In the genomic region with DNA sequence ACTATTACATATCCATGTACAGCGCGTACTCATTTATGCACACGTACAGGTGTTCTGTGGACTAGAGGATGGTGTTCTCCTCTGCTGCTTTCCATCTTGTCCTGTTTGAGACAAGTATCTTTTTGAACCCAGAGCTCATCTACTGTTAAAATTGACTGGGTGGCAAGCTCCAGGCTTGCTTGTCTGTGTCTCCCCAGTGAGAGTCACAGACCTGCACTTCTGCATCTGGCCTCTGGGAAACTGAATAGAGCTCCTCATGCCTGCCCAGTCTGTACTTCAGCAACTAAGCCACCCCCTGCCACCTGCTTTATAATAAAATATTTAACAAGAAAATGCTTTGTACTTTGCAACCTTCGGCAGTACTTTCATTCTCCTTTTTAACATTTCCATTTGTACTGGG, we compare ENCODE assay signal across 14 mouse cellular contexts. TPM values are rescaled to one million over a fixed set of nuclear protein-coding genes. Genes with fewer than 3 reads are reported as not detected.
DNase-seq lines count a peak whose midpoint lies in the region; ATAC-seq and TF ChIP-seq lines count a peak whose summit lies in the region.
"Had no signal": no experiment of that assay in that cellular context is flagged by ENCODE, and none has a peak within 500 bp of the region (broad histone marks: within the 10 kb centered on the region; RNA-seq: fewer than 3 reads in every experiment).

No protein-coding gene starts in this region.

- no peaks in the 10 kb centered on the region for H3K9me3 ChIP-seq in kidney, postnatal 0 days (replicated peaks; ENCODE audit: low read length)
- H3K9me3 ChIP-seq: G1E; hindbrain, embryonic 10.5 days; midbrain, embryonic 10.5 days had no signal

- no peak overlapping the region for H3K4me2 ChIP-seq in kidney, postnatal 0 days (ENCODE audit: low read length)

- 0 out of 2 replicates have a peak, but pooled peaks have one; percentile 8 for TF ChIP-seq CTCF in kidney, postnatal 0 days (IDR thresholded peaks at IDR 0.05; ENCODE audit: low read depth)

- 95% methylated on average over 4 of the region's 4 CpGs for WGBS in kidney, postnatal 0 days

- H3K36me3 ChIP-seq in kidney, postnatal 0 days (ENCODE audit: insufficient read depth, low read length), result no peaks in the 10 kb centered on the region

- no peak overlapping the region for H3K27ac ChIP-seq in kidney, postnatal 0 days
- H3K27ac ChIP-seq: hindbrain, embryonic 10.5 days; midbrain, embryonic 10.5 days had no signal

- no peak overlapping the region for H3K4me3 ChIP-seq in kidney, postnatal 0 days (replicated peaks; ENCODE audit: low read depth, low read length)
- H3K4me3 ChIP-seq: hindbrain, embryonic 10.5 days; midbrain, embryonic 10.5 days had no signal

- no peak for ATAC-seq in kidney, postnatal 0 days (replicated peaks; ENCODE audit: low FRiP score, low read depth)
- peak; percentile 22 to 68; a peak in 2 of 4 replicates for ATAC-seq in hematopoietic stem cell, adult 5-6 weeks (replicated peaks in 1 of 2; ENCODE audit: insufficient read depth in 1 of 2, low FRiP score in 2 of 2, low TSS enrichment in 1 of 2, low read depth in 1 of 2, poor library complexity in 2 of 2, severe bottlenecking in 2 of 2)
- ATAC-seq in monocyte, adult 5-6 weeks (replicated peaks; ENCODE audit: insufficient number of reproducible peaks, low FRiP score, low TSS enrichment, poor library complexity, severe bottlenecking), result no peak

- H3K9ac ChIP-seq in kidney, postnatal 0 days (ENCODE audit: low read depth, low read length), result no peak overlapping the region

- no peaks in the 10 kb centered on the region for H3K27me3 ChIP-seq in kidney, postnatal 0 days (ENCODE audit: insufficient read depth, low read length)

- H3K4me1 ChIP-seq in kidney, postnatal 0 days (replicated peaks; ENCODE audit: insufficient read depth, low read length), result no peaks in the 10 kb centered on the region

- DNase-seq in kidney, postnatal 0 days (ENCODE audit: low spot score), result no peak
- DNase-seq in kidney, postnatal 14 days, result no peak
- peak; percentile 41 for DNase-seq in A20 (ENCODE audit: low read depth, low spot score)
- DNase-seq in NIH3T3 (ENCODE audit: low read depth), result peak; percentile 2
- DNase-seq in spleen, postnatal 14 days (ENCODE audit: low spot score in 2 of 2), result no peak
- no peak for DNase-seq in adrenal gland, postnatal 10 days
- DNase-seq: cerebellum, adult 8-10 months; heart, adult 18-20 months; right cerebral cortex, postnatal 14 days had no signal

RNA-seq across cellular contexts. Expression of gene Xpo4, which starts 6.9 kb away (rescaled TPM):
- 11.0 TPM in 2 replicates for polyA plus RNA-seq in kidney, postnatal 0 days (2015; fragmentation: Nextera tagmentation; extraction: Ambion mirVana)
- 38.5 and 39.5 TPM in 2 replicates for total RNA-seq in hematopoietic stem cell, adult 5-6 weeks (2017)
- 10 to 100 TPM; 20.7 to 28.1 TPM for total RNA-seq in adrenal gland, postnatal 10 days (2021)
- total RNA-seq in monocyte, adult 5-6 weeks (2017), result 31.5 to 36.8 TPM (median 34.4 TPM) in 3 replicates

Comparison
In these comparisons a context has a peak if more than half of its experiments do, and no peak if none do; other contexts are left out.
1. ATAC-seq: peak in hematopoietic stem cell, adult 5-6 weeks (2 of 2); none in kidney, postnatal 0 days (single experiment) and monocyte, adult 5-6 weeks (single experiment).
2. DNase-seq: peak in A20 (single experiment) and NIH3T3 (single experiment); none in kidney, postnatal 0 days (single experiment), kidney, postnatal 14 days (single experiment), spleen, postnatal 14 days (0 of 2) and adrenal gland, postnatal 10 days (single experiment).